Mouse (Mus musculus): ENCODE measurements around the gene Vangl2.

DNA sequence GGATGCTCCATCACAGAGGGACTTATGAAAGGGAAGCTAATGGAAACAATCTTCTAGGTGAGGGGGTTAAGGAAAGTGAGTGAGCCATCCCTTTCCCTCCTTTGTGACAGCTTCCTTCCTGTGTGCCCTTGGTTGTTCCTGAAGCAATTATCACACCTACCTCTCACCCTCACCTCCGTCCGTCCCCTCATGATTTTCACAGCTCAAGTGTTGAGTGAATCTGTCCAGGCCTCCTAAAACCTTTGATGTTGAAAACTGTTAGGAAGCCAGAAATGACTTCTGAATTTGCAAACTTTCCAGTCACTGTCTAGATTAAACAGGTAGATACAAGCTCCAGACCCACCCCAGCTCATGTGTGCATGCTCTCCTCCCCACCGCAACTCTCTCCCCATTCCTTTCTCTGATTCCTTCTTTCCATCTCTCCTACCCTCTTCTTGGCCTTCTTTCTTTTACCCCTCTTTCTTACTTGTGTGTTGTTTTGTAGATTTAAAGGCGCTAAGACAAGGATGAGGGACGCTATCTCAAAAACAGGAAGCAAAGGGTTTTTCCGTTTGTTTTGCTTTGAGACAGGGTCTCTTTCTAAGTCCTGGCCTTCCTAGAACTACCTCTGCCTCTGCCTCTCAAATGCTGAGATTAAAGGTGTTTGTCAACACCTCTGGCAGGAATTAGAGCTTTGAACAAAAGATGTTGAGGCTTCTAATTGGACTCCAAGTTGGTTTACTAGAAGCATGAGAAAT, 62.0 kb downstream of the Vangl2 start:
- TF ChIP-seq POLR2A (IDR thresholded peaks at IDR 0.05; ENCODE audit: borderline replicate concordance, extremely low read depth, low read depth, low read length) = no peak
- no peak for TF ChIP-seq CTCF (IDR thresholded peaks at IDR 0.05; ENCODE audit: insufficient read depth, low read length)
